Comparison of ENCODE assay signal across 9 mouse cellular contexts in genomic region chr5:146567054-146567453, GRCm38 (mm10). TPM values are rescaled to one million over a fixed set of nuclear protein-coding genes. Genes with fewer than 3 reads are reported as not detected.
DNase-seq lines count a peak whose midpoint lies in the region; ATAC-seq and TF ChIP-seq lines count a peak whose summit lies in the region.
"Had no signal": no experiment of that assay in that cellular context is flagged by ENCODE, and none has a peak within 500 bp of the region (broad histone marks: within the 10 kb centered on the region; RNA-seq: fewer than 3 reads in every experiment).

No protein-coding gene starts in this region.

- peak; percentile 36; the same call in 1 of the 2 replicates for TF ChIP-seq CTCF in testis, adult 2 months (IDR thresholded peaks at IDR 0.05; ENCODE audit: control insufficient read depth, insufficient read depth, insufficient replicate concordance, low read depth, low read length)

- no peak for ATAC-seq in heart, embryonic 12.5 days (ENCODE audit: insufficient number of reproducible peaks, low FRiP score)
- ATAC-seq in limb, embryonic 14.5 days (ENCODE audit: low FRiP score, low read depth) = no peak
- ATAC-seq in frontal cortex, adult (ENCODE audit: low TSS enrichment) = no peak

- H3K9ac ChIP-seq in heart, embryonic 12.5 days = no peak overlapping the region
- no peak overlapping the region for H3K9ac ChIP-seq in limb, embryonic 14.5 days (ENCODE audit: low read depth, low read length, severe bottlenecking)

- H3K27me3 ChIP-seq in heart, embryonic 12.5 days (replicated peaks) = no peaks in the 10 kb centered on the region
- no peaks in the 10 kb centered on the region for H3K27me3 ChIP-seq in testis, adult 2 months (ENCODE audit: control insufficient read depth, insufficient read depth, low read length)
- H3K27me3 ChIP-seq in limb, embryonic 14.5 days (ENCODE audit: control insufficient read depth, insufficient read depth, low read length) = no peaks in the 10 kb centered on the region

- 0 out of 2 replicates have a peak, but pooled peaks cover 2% of the 10 kb centered on the region for H3K9me3 ChIP-seq in heart, embryonic 12.5 days (replicated peaks)
- H3K9me3 ChIP-seq in limb, embryonic 14.5 days (ENCODE audit: control insufficient read depth, low read length) = no peaks in the 10 kb centered on the region

- H3K4me3 ChIP-seq in heart, embryonic 12.5 days = no peak overlapping the region
- no peak overlapping the region for H3K4me3 ChIP-seq in testis, adult 2 months (ENCODE audit: control insufficient read depth, low read depth, low read length)
- no peak overlapping the region for H3K4me3 ChIP-seq in limb, embryonic 14.5 days (replicated peaks; ENCODE audit: low read length)

- no peaks in the 10 kb centered on the region for H3K36me3 ChIP-seq in heart, embryonic 12.5 days
- no peaks in the 10 kb centered on the region for H3K36me3 ChIP-seq in testis, adult 2 months (ENCODE audit: control insufficient read depth, insufficient read depth, low read length)
- no peaks in the 10 kb centered on the region for H3K36me3 ChIP-seq in limb, embryonic 14.5 days (ENCODE audit: control insufficient read depth, insufficient read depth, low read length)

- no peak for TF ChIP-seq POLR2A in testis, adult 2 months (IDR thresholded peaks at IDR 0.05; ENCODE audit: control insufficient read depth, low read depth, low read length)
- no peak for TF ChIP-seq POLR2A in limb, embryonic 14.5 days (IDR thresholded peaks at IDR 0.05; ENCODE audit: borderline replicate concordance, extremely low read depth, insufficient read depth, insufficient read length)

- 49% methylated on average over 4 of the region's 4 CpGs for WGBS in heart, embryonic 12.5 days
- 64% methylated on average over 4 of the region's 4 CpGs for WGBS in limb, embryonic 14.5 days

- H3K4me2 ChIP-seq in heart, embryonic 12.5 days = no peak overlapping the region
- no peak overlapping the region for H3K4me2 ChIP-seq in limb, embryonic 14.5 days (replicated peaks; ENCODE audit: low read depth, low read length, severe bottlenecking)

- H3K4me1 ChIP-seq in heart, embryonic 12.5 days (replicated peaks) = no peaks in the 10 kb centered on the region
- no peaks in the 10 kb centered on the region for H3K4me1 ChIP-seq in testis, adult 2 months (ENCODE audit: control insufficient read depth, insufficient read depth, low read length)
- H3K4me1 ChIP-seq in limb, embryonic 14.5 days (ENCODE audit: control insufficient read depth, insufficient read depth, low read length) = no peaks in the 10 kb centered on the region

- peak; percentile 16 for DNase-seq in heart, postnatal 4 days
- no peak for DNase-seq in testis, postnatal 10 days (ENCODE audit: low spot score)
- DNase-seq in limb, embryonic 14.5 days (ENCODE audit: low spot score) = peak; percentile 59
- no peak for DNase-seq in spleen, adult 12 weeks (ENCODE audit: low spot score)
- no peak for DNase-seq in urinary bladder, postnatal 36 days (ENCODE audit: low spot score in 2 of 2)

- no peak overlapping the region for H3K27ac ChIP-seq in heart, embryonic 12.5 days (ENCODE audit: poor library complexity, severe bottlenecking)
- H3K27ac ChIP-seq in testis, adult 2 months (ENCODE audit: control insufficient read depth, insufficient read depth, low read depth, low read length) = no peak overlapping the region
- H3K27ac ChIP-seq in limb, embryonic 14.5 days (replicated peaks; ENCODE audit: low read depth, low read length) = no peak overlapping the region

RNA-seq across cellular contexts. Expression of gene Gm3415, which starts 11.1 kb away (rescaled TPM):
- total RNA-seq in heart, postnatal 4 days (2021) = not detected
- polyA plus RNA-seq in heart, embryonic 12.5 days (2016; fragmentation: Nextera tagmentation; extraction: Ambion mirVana) = not detected in 2 replicates
- 40.1 and 52.1 TPM in 2 replicates for polyA plus RNA-seq in testis, adult 2 months (2012; rRNA removed)
- polyA plus RNA-seq in limb, embryonic 14.5 days (2012; rRNA removed) = not detected in 2 replicates
- polyA plus RNA-seq in limb, embryonic 14.5 days (2014; fragmentation: Nextera tagmentation; extraction: Ambion mirVana) = not detected in 2 replicates
- total RNA-seq: left cerebral cortex, postnatal 25 days had no signal

RNA-seq across cellular contexts. Expression of gene Gpr12, which starts 18.0 kb away (rescaled TPM):
- total RNA-seq in heart, postnatal 4 days (2021) = not detected
- not detected in 2 replicates for polyA plus RNA-seq in heart, embryonic 12.5 days (2016; fragmentation: Nextera tagmentation; extraction: Ambion mirVana)
- not detected in 2 replicates for polyA plus RNA-seq in testis, adult 2 months (2012; rRNA removed)
- 0.52 and 0.55 TPM in 2 replicates for polyA plus RNA-seq in limb, embryonic 14.5 days (2012; rRNA removed)
- polyA plus RNA-seq in limb, embryonic 14.5 days (2014; fragmentation: Nextera tagmentation; extraction: Ambion mirVana) = 0.08 and 0.40 TPM in 2 replicates

RNA-seq across cellular contexts. Expression of gene Gm3409, which starts 29.6 kb away (rescaled TPM):
- total RNA-seq in heart, postnatal 4 days (2021) = not detected
- polyA plus RNA-seq in heart, embryonic 12.5 days (2016; fragmentation: Nextera tagmentation; extraction: Ambion mirVana) = not detected in 2 replicates
- 25.7 and 27.9 TPM in 2 replicates for polyA plus RNA-seq in testis, adult 2 months (2012; rRNA removed)
- not detected in 2 replicates for polyA plus RNA-seq in limb, embryonic 14.5 days (2012; rRNA removed)
- polyA plus RNA-seq in limb, embryonic 14.5 days (2014; fragmentation: Nextera tagmentation; extraction: Ambion mirVana) = not detected in 2 replicates
- total RNA-seq: left cerebral cortex, postnatal 25 days had no signal

RNA-seq across cellular contexts. Expression of gene Gm3404, which starts 41.5 kb away (rescaled TPM):
- total RNA-seq in heart, postnatal 4 days (2021) = not detected
- not detected in 2 replicates for polyA plus RNA-seq in heart, embryonic 12.5 days (2016; fragmentation: Nextera tagmentation; extraction: Ambion mirVana)
- polyA plus RNA-seq in testis, adult 2 months (2012; rRNA removed) = 30.0 and 34.6 TPM in 2 replicates
- polyA plus RNA-seq in limb, embryonic 14.5 days (2012; rRNA removed) = not detected in 2 replicates
- polyA plus RNA-seq in limb, embryonic 14.5 days (2014; fragmentation: Nextera tagmentation; extraction: Ambion mirVana) = not detected in 2 replicates
- total RNA-seq: left cerebral cortex, postnatal 25 days had no signal

RNA-seq across cellular contexts. Expression of gene Gm3402, which starts 53.1 kb away (rescaled TPM):
- total RNA-seq in heart, postnatal 4 days (2021) = not detected
- not detected in 2 replicates for polyA plus RNA-seq in heart, embryonic 12.5 days (2016; fragmentation: Nextera tagmentation; extraction: Ambion mirVana)
- 43.3 and 48.5 TPM in 2 replicates for polyA plus RNA-seq in testis, adult 2 months (2012; rRNA removed)
- not detected in 2 replicates for polyA plus RNA-seq in limb, embryonic 14.5 days (2012; rRNA removed)
- polyA plus RNA-seq in limb, embryonic 14.5 days (2014; fragmentation: Nextera tagmentation; extraction: Ambion mirVana) = not detected in 2 replicates
- total RNA-seq: left cerebral cortex, postnatal 25 days had no signal

Comparison
In these comparisons a context has a peak if more than half of its experiments do, and no peak if none do; other contexts are left out.
1. DNase-seq: peak in heart, postnatal 4 days (single experiment) and limb, embryonic 14.5 days (single experiment); none in testis, postnatal 10 days (single experiment), spleen, adult 12 weeks (single experiment) and urinary bladder, postnatal 36 days (0 of 2).
2. RNA of gene Gm3415, which starts 11.1 kb away (polyA plus RNA-seq): 40.1 to 52.1 TPM in testis, adult 2 months; not detected in heart, embryonic 12.5 days and not detected in limb, embryonic 14.5 days; every median in the first group is over 10 times any median in the second.
3. RNA of gene Gm3409, which starts 29.6 kb away (polyA plus RNA-seq): 25.7 to 27.9 TPM in testis, adult 2 months; not detected in heart, embryonic 12.5 days and not detected in limb, embryonic 14.5 days; every median in the first group is over 10 times any median in the second.